Mouse (Mus musculus) testis, adult 2 months (tissue): ENCODE data around the gene Atpaf1. TPM values are rescaled to one million over a fixed set of nuclear protein-coding genes. Genes with fewer than 3 reads are reported as not detected.

Experiments used
- H3K27ac ChIP-seq: fragments of 200-500 bp; 2 replicates; pipeline ENCODE4 v1.5.1; 2012; ENCODE audit warnings: low read depth, low read length; ENCODE audit not compliant: control insufficient read depth, insufficient read depth
- H3K27me3 ChIP-seq: fragments of 200-500 bp; 2 replicates; pipeline ENCODE4 v1.6.1; 2012; ENCODE audit warnings: mild to moderate bottlenecking, low read length, moderate library complexity; ENCODE audit not compliant: control insufficient read depth, insufficient read depth
- H3K36me3 ChIP-seq: fragments of 200-500 bp; 2 replicates; pipeline ENCODE4 v1.6.1; 2012; ENCODE audit warnings: mild to moderate bottlenecking, low read length; ENCODE audit not compliant: control insufficient read depth, insufficient read depth
- H3K4me1 ChIP-seq: fragments of 200-500 bp; 2 replicates; pipeline ENCODE4 v1.6.1; 2012; ENCODE audit warnings: low read length; ENCODE audit not compliant: control insufficient read depth, insufficient read depth
- H3K4me3 ChIP-seq: fragments of 200-500 bp; 2 replicates; pipeline ENCODE4 v1.5.1; 2012; ENCODE audit warnings: low read depth, mild to moderate bottlenecking, low read length, moderate library complexity, mixed read lengths; ENCODE audit not compliant: control insufficient read depth
- CTCF ChIP-seq: fragments of 200-500 bp; IDR thresholded peaks from 2 replicates; pipeline ENCODE4 v1.5.1; 2012; ENCODE audit warnings: low read depth, mild to moderate bottlenecking, inconsistent platforms, low read length, moderate library complexity; ENCODE audit not compliant: control insufficient read depth, insufficient read depth, insufficient replicate concordance
- POLR2A ChIP-seq: fragments of 200-500 bp; IDR thresholded peaks from 2 replicates; pipeline ENCODE4 v1.6.1; 2012; ENCODE audit warnings: low read depth, mild to moderate bottlenecking, inconsistent platforms, low read length, moderate library complexity; ENCODE audit not compliant: control insufficient read depth
- polyA plus RNA-seq: library from polyadenylated mRNA; depleted of rRNA; stranded (reverse); fragments of >200 nt; gene quantifications from 2 replicates; pipeline ENCODE4 v1.2.3, GENCODE M21; 2012; rRNA removed

Atpaf1 gene
- polyA plus RNA-seq, 1 experiment = 11.3 TPM

- no peak overlapping the region for H3K4me3 ChIP-seq
- H3K27ac ChIP-seq = no peak overlapping the region
- H3K27me3 ChIP-seq = no peaks in the 10 kb centered on the region
- TF ChIP-seq POLR2A (no peak), CTCF (no peak)
- no peaks in the 10 kb centered on the region for H3K4me1 ChIP-seq
- H3K36me3 ChIP-seq = no peaks in the 10 kb centered on the region; the same call in none of the 2 replicates
These were observed 71.7 kb downstream of the Atpaf1 start for GRCm38 (mm10) chr4:115856282-115856681.

- H3K4me3 ChIP-seq = no peak overlapping the region
- no peak overlapping the region for H3K27ac ChIP-seq
- H3K36me3 ChIP-seq = no peaks in the 10 kb centered on the region; the same call in none of the 2 replicates
- H3K4me1 ChIP-seq = no peaks in the 10 kb centered on the region
- TF ChIP-seq POLR2A = no peak
- no peak for TF ChIP-seq CTCF
- H3K27me3 ChIP-seq = no peaks in the 10 kb centered on the region
These were observed 72.8 kb downstream of the Atpaf1 start for GRCm38 (mm10) chr4:115857293-115857883.

GRCm38 (mm10) chr4:115863352-115863751, 78.7 kb downstream of the Atpaf1 start:
- no peak for TF ChIP-seq CTCF
- TF ChIP-seq POLR2A = no peak
- Histone ChIP-seq H3K36me3 (no peaks in the 10 kb centered on the region; the same call in none of the 2 replicates), H3K27me3 (no peaks in the 10 kb centered on the region), H3K4me1 (no peaks in the 10 kb centered on the region), H3K4me3 (no peak overlapping the region), H3K27ac (no peak overlapping the region)

- H3K4me3 ChIP-seq = no peak overlapping the region
- TF ChIP-seq POLR2A (no peak), CTCF (no peak)
- no peaks in the 10 kb centered on the region; the same call in none of the 2 replicates for H3K36me3 ChIP-seq
- no peak overlapping the region for H3K27ac ChIP-seq
- H3K4me1 ChIP-seq = no peaks in the 10 kb centered on the region
- H3K27me3 ChIP-seq = no peaks in the 10 kb centered on the region
These were observed 79.3 kb downstream of the Atpaf1 start for GRCm38 (mm10) chr4:115863880-115864279.

Other genes starting within 250 kb of the Atpaf1 start
- gene Cyp4a31, start 221.2 kb upstream of the Atpaf1 start, polyA plus RNA-seq = 0.28 TPM in 1 of 2 replicates, not detected in the other
- gene Cyp4a32, start 183.8 kb upstream of the Atpaf1 start, polyA plus RNA-seq = not detected in 2 replicates
- 0.93 and 1.2 TPM in 2 replicates for gene Cyp4b1, start 137.1 kb upstream of the Atpaf1 start, polyA plus RNA-seq
- 18.3 and 21.8 TPM in 2 replicates for gene Efcab14, start 47.1 kb upstream of the Atpaf1 start, polyA plus RNA-seq
- 71.9 and 78.8 TPM in 2 replicates for gene Tex38, start 3.8 kb upstream of the Atpaf1 start, polyA plus RNA-seq
- gene Mob3c, start 43.3 kb downstream of the Atpaf1 start, polyA plus RNA-seq = 9.3 and 12.8 TPM in 2 replicates
- 29.4 and 31.2 TPM in 2 replicates for gene Mknk1, start 54.4 kb downstream of the Atpaf1 start, polyA plus RNA-seq
- gene Kncn, start 99.6 kb downstream of the Atpaf1 start, polyA plus RNA-seq = 0.96 and 1.0 TPM in 2 replicates
- not detected in 2 replicates for gene 6430628N08Rik, start 105.9 kb downstream of the Atpaf1 start, polyA plus RNA-seq
- 0.08 and 0.25 TPM in 2 replicates for gene Dmbx1, start 155.1 kb downstream of the Atpaf1 start, polyA plus RNA-seq
- gene Faah, start 233.1 kb downstream of the Atpaf1 start, polyA plus RNA-seq = 31.6 and 32.2 TPM in 2 replicates